Comparison of ENCODE assay signal across 24 mouse cellular contexts in genomic region chr2:130476666-130477297, GRCm38 (mm10). TPM values are rescaled to one million over a fixed set of nuclear protein-coding genes. Genes with fewer than 3 reads are reported as not detected.
DNase-seq lines count a peak whose midpoint lies in the region; ATAC-seq and TF ChIP-seq lines count a peak whose summit lies in the region.
"Had no signal": no experiment of that assay in that cellular context is flagged by ENCODE, and none has a peak within 500 bp of the region (broad histone marks: within the 10 kb centered on the region; RNA-seq: fewer than 3 reads in every experiment).

No protein-coding gene starts in this region.

- H3K27ac ChIP-seq in heart, postnatal 0 days (ENCODE audit: low read depth) = peak overlapping the region; percentile 63
- H3K27ac ChIP-seq: hindbrain, embryonic 15.5 days; liver, embryonic 12.5 days; midbrain, embryonic 12.5 days had no signal

- peaks cover 7% of the 10 kb centered on the region; the same call in 1 of the 2 replicates for H3K9me3 ChIP-seq in heart, postnatal 0 days (replicated peaks; ENCODE audit: control insufficient read depth, low read length)
- H3K9me3 ChIP-seq: hindbrain, embryonic 15.5 days; liver, embryonic 12.5 days; megakaryocyte, embryonic 14.5 days had no signal

- peak; percentile 73; the same call in 1 of the 2 replicates for ATAC-seq in frontal cortex, adult (ENCODE audit: low TSS enrichment)
- ATAC-seq in heart, postnatal 0 days (ENCODE audit: insufficient read depth, low read depth) = no peak
- ATAC-seq: forebrain, embryonic 14.5 days; inflammation-experienced regulatory T-cells, adult 6 months; liver, embryonic 12.5 days; liver, postnatal 0 days had no signal

- TF ChIP-seq CTCF in heart, postnatal 0 days (IDR thresholded peaks at IDR 0.05; ENCODE audit: low read depth) = no peak

- H3K9ac ChIP-seq in heart, postnatal 0 days (replicated peaks; ENCODE audit: low read depth, low read length) = no peak overlapping the region
- H3K9ac ChIP-seq: hindbrain, embryonic 15.5 days; liver, embryonic 12.5 days; liver, postnatal 0 days; midbrain, embryonic 12.5 days had no signal

- WGBS in heart, postnatal 0 days = 67% methylated on average over 6 of the region's 6 CpGs

- no peak for TF ChIP-seq EP300 in heart, postnatal 0 days (IDR thresholded peaks at IDR 0.05; ENCODE audit: low read depth)

- no peak for DNase-seq in frontal cortex, adult 2 months (ENCODE audit: extremely low spot score in 1 of 2, low spot score in 1 of 2)
- DNase-seq in heart, postnatal 0 days (ENCODE audit: low spot score) = no peak
- DNase-seq in heart, adult 9 months (ENCODE audit: low spot score in 2 of 2) = no peak
- DNase-seq in retina, postnatal 1 day = peak; percentile 38
- DNase-seq in retina, embryonic 14.5 days (ENCODE audit: low spot score) = no peak
- peak; percentile 51 for DNase-seq in fat pad, adult 2 months (ENCODE audit: extremely low read depth, low read depth, low spot score)
- DNase-seq in embryo, embryonic 10.5 days (ENCODE audit: low spot score) = no peak
- DNase-seq: adrenal gland, adult 8-10 months; cerebellum, postnatal 14 days; kidney, adult 11 months; kidney, postnatal 14 days; left cerebral cortex, postnatal 4 days; liver, postnatal 0 days; lung, postnatal 36 days; right cerebral cortex, postnatal 14 days; thymus, postnatal 14 days had no signal

- peaks cover 24% of the 10 kb centered on the region for H3K4me1 ChIP-seq in heart, postnatal 0 days (ENCODE audit: control insufficient read depth, insufficient read depth)
- H3K4me1 ChIP-seq: hindbrain, embryonic 15.5 days; midbrain, embryonic 12.5 days had no signal

- H3K4me3 ChIP-seq in heart, postnatal 0 days (ENCODE audit: low read depth, low read length) = no peak overlapping the region
- H3K4me3 ChIP-seq: hindbrain, embryonic 15.5 days; liver, embryonic 12.5 days; megakaryocyte, embryonic 14.5 days; midbrain, embryonic 12.5 days had no signal

- H3K4me2 ChIP-seq in heart, postnatal 0 days (ENCODE audit: low read depth, low read length) = peak overlapping the region; percentile 23; the same call in 1 of the 2 replicates
- H3K4me2 ChIP-seq: hindbrain, embryonic 15.5 days; liver, embryonic 12.5 days; midbrain, embryonic 12.5 days had no signal

- H3K27me3 ChIP-seq in heart, postnatal 0 days (ENCODE audit: control insufficient read depth, insufficient read depth, low read length) = no peaks in the 10 kb centered on the region
- H3K27me3 ChIP-seq: CH12.LX; hindbrain, embryonic 15.5 days; liver, embryonic 12.5 days; megakaryocyte, embryonic 14.5 days; midbrain, embryonic 12.5 days had no signal

- no peaks in the 10 kb centered on the region for H3K36me3 ChIP-seq in heart, postnatal 0 days (replicated peaks; ENCODE audit: control insufficient read depth, insufficient read depth, low read length)
- H3K36me3 ChIP-seq: hindbrain, embryonic 15.5 days had no signal

RNA-seq across cellular contexts. Expression of gene Ptpra, which starts 26.7 kb away (rescaled TPM):
- polyA plus RNA-seq in frontal cortex, adult 2 months (2012; rRNA removed) = 143 and 161 TPM in 2 replicates
- 21.7 and 39.5 TPM in 2 replicates for total RNA-seq in heart, postnatal 0 days (2014; rRNA removed; ENCODE audit: low replicate concordance)
- 44.2 and 44.5 TPM in 2 replicates for polyA plus RNA-seq in heart, postnatal 0 days (2015; fragmentation: Nextera tagmentation; extraction: Ambion mirVana)

RNA-seq across cellular contexts. Expression of gene Pced1a, which starts 52.3 kb away (rescaled TPM):
- polyA plus RNA-seq in frontal cortex, adult 2 months (2012; rRNA removed) = 22.7 and 24.3 TPM in 2 replicates
- 6.4 and 11.5 TPM in 2 replicates for total RNA-seq in heart, postnatal 0 days (2014; rRNA removed; ENCODE audit: low replicate concordance)
- polyA plus RNA-seq in heart, postnatal 0 days (2015; fragmentation: Nextera tagmentation; extraction: Ambion mirVana) = 2.7 and 3.4 TPM in 2 replicates

RNA-seq across cellular contexts. Expression of gene Vps16, which starts 52.6 kb away (rescaled TPM):
- polyA plus RNA-seq in frontal cortex, adult 2 months (2012; rRNA removed) = 98.1 and 115 TPM in 2 replicates
- 37.9 and 46.0 TPM in 2 replicates for total RNA-seq in heart, postnatal 0 days (2014; rRNA removed; ENCODE audit: low replicate concordance)
- 29.4 and 30.2 TPM in 2 replicates for polyA plus RNA-seq in heart, postnatal 0 days (2015; fragmentation: Nextera tagmentation; extraction: Ambion mirVana)

Comparison
In these comparisons a context has a peak if more than half of its experiments do, and no peak if none do; other contexts are left out.
1. DNase-seq: peak in retina, postnatal 1 day (single experiment) and fat pad, adult 2 months (single experiment); none in frontal cortex, adult 2 months (0 of 2), heart, postnatal 0 days (single experiment), heart, adult 9 months (0 of 2), retina, embryonic 14.5 days (single experiment) and embryo, embryonic 10.5 days (single experiment).